Mouse (Mus musculus) intestine, embryonic 15.5 days (tissue): ENCODE measurements at regions not wholly inside any gene's neighbourhood (a gene's known extent, or its start where the extent isn't known, plus 50 kb on each side); places are given as distances from the start of the nearest gene placed in this dataset.
"Not testable (repeated sequence)": the region's sequence is repeated elsewhere in the genome, so short reads cannot be mapped to it uniquely, and the experiment has no call there.

Experiments used
- ATAC-seq: fragments of 200-750 bp; cut with Nextera tagmentation; 2 replicates; pipeline ENCODE4 v1.8.0; 2017; ENCODE audit warnings: moderate TSS enrichment, moderate library complexity
- H3K27ac ChIP-seq: fragments of 300-500 bp; sonication (generic); 2 replicates; pipeline ENCODE4 v1.5.1; 2015; ENCODE audit warnings: mild to moderate bottlenecking, inconsistent platforms
- H3K27me3 ChIP-seq: fragments of 300-500 bp; sonication (generic); replicated peaks from 2 replicates; pipeline ENCODE4 v1.6.1; 2015; ENCODE audit warnings: inconsistent platforms
- H3K36me3 ChIP-seq: fragments of 300-500 bp; sonication (generic); 2 replicates; pipeline ENCODE4 v1.6.1; 2015; ENCODE audit warnings: inconsistent platforms
- H3K4me1 ChIP-seq: fragments of 300-500 bp; sonication (generic); replicated peaks from 2 replicates; pipeline ENCODE4 v1.6.1; 2015; ENCODE audit warnings: inconsistent platforms
- H3K4me2 ChIP-seq: fragments of 300-500 bp; sonication (generic); replicated peaks from 2 replicates; pipeline ENCODE4 v1.6.1; 2015; ENCODE audit warnings: mild to moderate bottlenecking, inconsistent platforms
- H3K4me3 ChIP-seq: fragments of 300-500 bp; sonication (generic); replicated peaks from 2 replicates; pipeline ENCODE4 v1.5.1; 2015; ENCODE audit warnings: inconsistent platforms
- H3K9ac ChIP-seq: fragments of 300-500 bp; sonication (generic); 2 replicates; pipeline ENCODE4 v1.6.1; 2015; ENCODE audit warnings: inconsistent platforms
- H3K9me3 ChIP-seq: fragments of 300-500 bp; sonication (generic); 2 replicates; pipeline ENCODE4 v1.6.1; 2016; ENCODE audit warnings: inconsistent platforms
- WGBS: fragments of 180-500 bp; shearing (Covaris S2); methylation state at CpG from one replicate; pipeline ENCODE4 v1.1.7; 2015; 5-methylcytosine and 5-hydroxymethylcytosine counted together

DNA sequence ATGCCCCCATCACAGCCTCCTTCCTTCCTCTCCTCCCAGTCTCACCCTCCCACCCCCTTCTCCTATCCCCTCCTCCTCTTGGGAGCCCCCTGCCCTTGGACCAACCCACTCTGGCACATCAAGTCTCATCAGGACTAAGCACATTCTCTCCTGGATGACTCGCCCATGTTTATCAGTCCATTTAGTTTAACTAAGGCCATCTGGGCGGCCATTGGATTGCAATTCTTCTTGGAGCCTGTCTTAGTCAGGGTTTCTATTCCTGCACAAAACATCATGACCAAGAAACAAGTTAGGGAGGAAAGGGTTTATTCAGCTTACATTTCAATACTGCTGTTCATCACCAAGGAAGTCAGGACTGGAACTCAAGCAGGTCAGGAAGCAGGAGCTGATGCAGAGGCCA is 128.4 kb upstream of the 1700056E22Rik start:
- H3K4me3 ChIP-seq, H3K9ac ChIP-seq, H3K27ac ChIP-seq, H3K36me3 ChIP-seq, H3K4me1 ChIP-seq, ATAC-seq, H3K9me3 ChIP-seq, H3K27me3 ChIP-seq, H3K4me2 ChIP-seq: not testable (repeated sequence)
- 80% methylated on average over 2 of the region's 2 CpGs for WGBS

DNA sequence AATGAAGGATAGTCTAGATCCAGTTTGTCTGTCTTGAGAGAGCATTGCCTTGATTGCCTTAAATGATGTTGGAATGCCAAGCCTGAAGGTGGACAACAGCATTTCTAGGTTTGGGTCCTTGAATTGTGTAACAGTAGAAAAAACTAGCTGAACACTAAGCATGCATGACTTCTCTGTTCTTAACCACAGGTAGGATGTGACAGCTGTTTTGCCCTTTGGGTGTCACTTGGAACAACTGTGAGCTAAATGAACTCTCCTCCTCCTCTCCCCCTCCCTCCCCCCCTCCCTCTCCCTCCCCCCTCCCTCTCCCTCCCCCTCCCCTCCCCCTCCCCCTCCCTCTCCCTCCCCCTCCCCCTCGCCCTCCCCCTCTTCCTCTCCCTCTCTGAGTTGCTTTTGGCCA is 113.6 kb upstream of the 1700056E22Rik start:
- WGBS = no CpG with 5 or more reads among the region's 1 CpGs
- Histone ChIP-seq H3K27me3 (no peaks in the 10 kb centered on the region), H3K4me1 (no peaks in the 10 kb centered on the region), H3K4me3 (no peak overlapping the region), H3K36me3 (no peaks in the 10 kb centered on the region), H3K9me3 (no peaks in the 10 kb centered on the region), H3K4me2 (no peak overlapping the region), H3K27ac (no peak overlapping the region), H3K9ac (no peak overlapping the region)
- ATAC-seq = no peak

DNA sequence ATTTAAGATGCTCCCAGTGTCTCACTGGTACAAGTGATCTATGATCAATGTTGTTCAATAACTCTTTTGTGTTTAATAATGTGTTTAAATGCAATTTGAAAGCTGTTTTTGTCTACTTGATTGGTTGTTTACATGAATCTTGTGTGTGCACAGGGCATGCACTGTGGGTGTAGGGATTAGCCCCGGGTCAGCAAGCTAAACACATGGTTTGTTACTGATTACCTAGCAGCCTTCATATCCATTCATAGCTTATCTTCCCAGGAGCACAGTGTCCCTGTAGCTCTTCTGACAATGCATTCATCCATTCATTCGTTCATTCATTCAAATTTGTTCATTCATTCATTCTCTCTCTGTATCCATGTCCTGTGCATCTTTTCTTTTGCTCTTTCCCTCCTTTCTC is 108.9 kb upstream of the 1700056E22Rik start:
- WGBS = 24% methylated on average over 2 of the region's 2 CpGs
- no peak overlapping the region for H3K9ac ChIP-seq
- no peaks in the 10 kb centered on the region for H3K36me3 ChIP-seq
- H3K4me1 ChIP-seq = no peaks in the 10 kb centered on the region
- H3K27ac ChIP-seq = no peak overlapping the region
- H3K9me3 ChIP-seq = no peaks in the 10 kb centered on the region
- H3K27me3 ChIP-seq = no peaks in the 10 kb centered on the region
- H3K4me3 ChIP-seq = no peak overlapping the region
- ATAC-seq = no peak
- no peak overlapping the region for H3K4me2 ChIP-seq

DNA sequence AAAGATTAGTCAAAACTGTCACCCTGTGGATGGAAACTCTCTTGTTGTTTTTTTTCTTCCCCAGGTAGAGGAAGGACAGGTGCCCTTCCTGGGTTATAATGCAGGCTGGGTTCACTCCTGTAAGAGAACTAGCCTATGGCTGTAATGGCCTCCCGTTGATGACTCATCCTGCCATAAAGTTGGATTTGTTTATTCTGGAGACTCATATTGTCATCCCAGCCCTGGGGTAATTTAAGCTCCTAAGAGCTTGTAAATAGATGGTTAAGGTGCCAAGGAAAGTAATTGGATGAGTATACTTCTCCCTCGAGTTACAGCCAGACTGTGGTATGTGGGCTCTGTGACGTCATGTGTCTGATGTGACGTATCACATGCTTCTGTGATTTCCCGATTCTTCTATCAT is 106.4 kb upstream of the 1700056E22Rik start:
- ATAC-seq = peak; percentile 93
- no peak overlapping the region for H3K4me3 ChIP-seq
- WGBS = 45% methylated on average over 5 of the region's 5 CpGs
- no peak overlapping the region for H3K27ac ChIP-seq
- no peak overlapping the region for H3K4me2 ChIP-seq
- H3K9me3 ChIP-seq = no peaks in the 10 kb centered on the region
- no peak overlapping the region for H3K9ac ChIP-seq
- no peaks in the 10 kb centered on the region for H3K27me3 ChIP-seq
- H3K36me3 ChIP-seq = no peaks in the 10 kb centered on the region
- H3K4me1 ChIP-seq = no peaks in the 10 kb centered on the region

DNA sequence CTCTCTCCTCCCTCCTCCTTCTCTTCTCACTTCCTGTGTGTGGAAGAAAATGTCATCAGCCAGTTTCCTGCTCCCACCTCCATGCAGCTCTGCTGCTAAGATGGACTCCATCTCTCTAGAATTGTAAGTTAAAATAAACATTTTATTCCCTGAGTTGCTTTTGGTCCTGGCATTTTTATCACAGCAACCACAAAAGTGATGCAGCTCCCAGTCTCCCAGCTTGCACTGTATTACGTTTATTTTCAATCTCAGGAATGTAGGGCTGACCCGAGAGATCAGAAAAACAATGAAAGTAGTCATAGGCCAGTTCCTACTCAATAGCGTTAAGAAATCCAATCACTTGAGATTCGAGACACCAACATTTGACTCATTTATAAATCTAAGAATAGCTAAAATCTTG is 106.0 kb upstream of the 1700056E22Rik start:
- Histone ChIP-seq H3K9me3 (no peaks in the 10 kb centered on the region), H3K4me2 (no peak overlapping the region), H3K36me3 (no peaks in the 10 kb centered on the region), H3K27ac (no peak overlapping the region), H3K4me1 (no peaks in the 10 kb centered on the region), H3K4me3 (no peak overlapping the region), H3K9ac (no peak overlapping the region), H3K27me3 (no peaks in the 10 kb centered on the region)
- 55% methylated on average over 4 of the region's 4 CpGs for WGBS
- 0 out of 2 replicates have a peak, but pooled peaks have one; percentile 10 for ATAC-seq

DNA sequence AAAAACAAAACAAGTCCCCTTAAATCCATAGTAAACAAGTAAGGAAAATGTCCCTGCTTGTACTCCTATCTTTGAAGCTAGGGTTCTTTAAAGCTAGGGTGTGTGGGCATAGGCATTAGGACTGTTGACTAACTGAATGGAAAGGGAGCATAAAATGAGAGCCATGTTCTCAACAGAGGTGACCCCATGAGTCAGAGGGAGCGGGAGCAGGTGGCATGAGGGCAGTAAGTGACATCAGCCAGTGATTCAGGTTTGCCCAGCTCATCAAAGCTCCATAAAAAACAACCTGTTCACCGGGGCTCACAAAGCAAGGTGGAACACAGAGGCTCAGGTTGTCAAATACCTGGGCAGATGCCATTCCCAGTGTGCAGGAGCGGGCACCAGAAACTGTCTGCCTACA is 104.6 kb upstream of the 1700056E22Rik start:
- Histone ChIP-seq H3K9me3 (no peaks in the 10 kb centered on the region), H3K27me3 (no peaks in the 10 kb centered on the region), H3K4me2 (no peak overlapping the region), H3K27ac (no peak overlapping the region), H3K4me1 (no peaks in the 10 kb centered on the region), H3K36me3 (no peaks in the 10 kb centered on the region), H3K9ac (no peak overlapping the region), H3K4me3 (no peak overlapping the region)
- 75% methylated on average over 3 of the region's 3 CpGs for WGBS
- no peak for ATAC-seq

DNA sequence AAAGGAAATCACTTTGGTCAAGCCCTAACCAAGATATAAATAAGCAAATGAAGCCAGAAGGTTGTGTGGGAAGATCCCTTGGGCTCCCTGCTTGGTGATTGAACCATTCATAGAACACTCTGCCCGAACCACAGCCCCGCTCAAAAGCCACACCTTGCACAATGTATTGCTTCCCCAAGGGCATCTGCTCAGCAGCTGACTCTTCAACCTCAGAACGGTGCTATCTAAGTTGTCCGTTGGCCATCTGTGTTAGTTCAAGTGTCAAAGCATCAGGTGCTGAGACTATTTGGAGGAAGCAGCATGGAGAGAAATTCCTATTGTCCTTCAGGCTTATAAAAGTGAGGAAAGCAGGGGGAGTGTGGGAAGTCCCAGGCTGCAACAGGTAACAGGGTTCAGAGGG is 96.8 kb upstream of the 1700056E22Rik start:
- H3K27ac ChIP-seq = no peak overlapping the region
- H3K4me1 ChIP-seq = no peaks in the 10 kb centered on the region
- no peaks in the 10 kb centered on the region for H3K27me3 ChIP-seq
- H3K9me3 ChIP-seq = no peaks in the 10 kb centered on the region
- H3K36me3 ChIP-seq = no peaks in the 10 kb centered on the region
- H3K4me2 ChIP-seq = no peak overlapping the region
- WGBS = 74% methylated on average over 4 of the region's 4 CpGs
- H3K9ac ChIP-seq = no peak overlapping the region
- no peak overlapping the region for H3K4me3 ChIP-seq
- ATAC-seq = no peak

DNA sequence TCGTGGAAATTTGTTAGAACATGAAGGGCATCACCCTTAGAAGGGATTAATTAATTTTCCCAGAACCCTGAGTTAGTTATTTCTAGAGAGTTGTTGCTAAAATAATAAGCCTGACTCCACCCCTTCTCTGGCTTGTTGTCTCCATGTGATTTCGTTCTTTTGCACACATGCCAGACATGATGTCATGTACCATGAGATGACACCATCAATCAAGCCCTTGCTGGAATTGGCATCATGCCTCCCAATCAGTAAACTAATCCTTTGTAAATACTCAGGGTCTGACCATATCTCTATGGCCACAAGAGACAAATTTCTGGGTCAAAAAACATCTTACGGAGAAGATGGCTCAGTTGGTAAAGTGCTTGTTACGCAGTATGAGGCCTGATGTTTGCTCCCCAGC is 93.2 kb upstream of the 1700056E22Rik start:
- Histone ChIP-seq H3K9me3 (no peaks in the 10 kb centered on the region), H3K27me3 (no peaks in the 10 kb centered on the region), H3K4me3 (no peak overlapping the region), H3K4me2 (no peak overlapping the region), H3K27ac (no peak overlapping the region), H3K9ac (no peak overlapping the region), H3K4me1 (no peaks in the 10 kb centered on the region), H3K36me3 (no peaks in the 10 kb centered on the region)
- no peak for ATAC-seq
- 78% methylated on average over 4 of the region's 4 CpGs for WGBS

DNA sequence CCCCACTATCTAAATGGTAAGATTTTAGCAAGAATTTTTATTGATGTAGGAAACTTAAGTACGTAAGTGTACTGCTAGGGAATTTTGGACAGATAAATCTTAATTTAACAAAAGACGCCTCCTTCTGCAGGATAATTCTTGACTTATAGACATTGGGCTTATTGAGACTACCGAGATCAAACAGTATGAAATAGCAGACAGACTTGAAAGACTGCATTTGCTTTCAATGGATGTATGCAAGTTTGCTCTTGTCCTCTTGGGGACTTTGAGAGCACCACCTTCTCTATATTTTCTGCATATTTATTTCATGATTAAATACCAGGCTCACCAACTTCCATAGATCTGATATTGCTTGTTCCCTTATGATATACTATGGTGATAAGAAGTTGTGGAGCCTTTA is 92.8 kb upstream of the 1700056E22Rik start:
- Histone ChIP-seq H3K4me1 (no peaks in the 10 kb centered on the region), H3K36me3 (no peaks in the 10 kb centered on the region), H3K9ac (no peak overlapping the region), H3K27ac (no peak overlapping the region), H3K9me3 (no peaks in the 10 kb centered on the region), H3K4me3 (no peak overlapping the region), H3K27me3 (no peaks in the 10 kb centered on the region), H3K4me2 (no peak overlapping the region)
- WGBS = 80% methylated on average over 3 of the region's 3 CpGs
- ATAC-seq = no peak
